Mouse (Mus musculus): ENCODE results near the gene Pias4.

The Pias4 gene

GRCm38 (mm10) chr10:81137252-81138130 is 30.2 kb downstream of the Pias4 start:
- DNase-seq: peak; percentile 98 to 100

- DNase-seq: peak; percentile 85 to 91
These were observed 31.0 kb downstream of the Pias4 start for GRCm38 (mm10) chr10:81136706-81137231.

DNA sequence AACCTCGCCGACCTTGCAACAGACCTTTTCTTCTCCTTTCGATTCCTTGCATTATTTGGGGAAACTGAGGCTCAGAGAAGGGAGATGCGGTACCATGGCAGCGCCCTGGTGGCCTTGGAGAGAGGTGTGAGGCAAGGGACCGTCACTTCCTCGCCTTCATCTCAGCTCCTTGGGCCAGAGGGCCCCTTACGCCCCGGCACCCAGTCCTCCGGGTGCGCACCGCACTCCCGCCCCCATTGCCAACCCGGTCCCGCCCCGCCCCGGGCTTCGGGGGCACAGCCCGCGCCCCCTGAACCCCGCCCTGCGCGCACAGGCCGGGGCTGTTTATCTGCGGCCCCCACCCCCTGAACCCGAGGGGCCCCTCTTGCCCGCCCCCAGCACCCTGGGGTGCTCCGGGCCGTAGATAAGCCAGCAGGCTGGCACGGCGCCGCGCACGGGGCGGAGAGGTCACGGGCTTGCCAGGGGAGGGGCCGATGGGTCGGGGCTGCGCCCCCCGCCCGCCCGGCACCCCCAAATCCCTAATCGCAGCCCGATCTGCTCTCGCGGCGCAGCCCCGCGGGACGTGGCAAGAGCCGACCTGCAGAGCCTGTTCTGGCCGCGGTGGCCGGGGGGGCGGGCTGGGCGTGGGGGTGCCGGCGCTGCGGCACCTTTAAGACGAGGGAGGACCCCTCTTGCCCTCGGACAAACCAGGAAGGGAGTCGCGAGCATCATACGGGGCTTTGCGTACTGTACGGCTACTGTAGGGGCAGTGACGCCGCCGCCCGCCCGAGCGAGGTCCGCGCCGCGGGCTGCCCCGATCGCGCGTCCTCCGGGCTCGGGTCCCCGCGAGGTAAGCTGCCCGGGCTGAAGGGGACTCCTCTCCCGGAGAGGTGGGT is 31.7 kb downstream of the Pias4 start:
- peak; percentile 65 to 76 for DNase-seq

DNA sequence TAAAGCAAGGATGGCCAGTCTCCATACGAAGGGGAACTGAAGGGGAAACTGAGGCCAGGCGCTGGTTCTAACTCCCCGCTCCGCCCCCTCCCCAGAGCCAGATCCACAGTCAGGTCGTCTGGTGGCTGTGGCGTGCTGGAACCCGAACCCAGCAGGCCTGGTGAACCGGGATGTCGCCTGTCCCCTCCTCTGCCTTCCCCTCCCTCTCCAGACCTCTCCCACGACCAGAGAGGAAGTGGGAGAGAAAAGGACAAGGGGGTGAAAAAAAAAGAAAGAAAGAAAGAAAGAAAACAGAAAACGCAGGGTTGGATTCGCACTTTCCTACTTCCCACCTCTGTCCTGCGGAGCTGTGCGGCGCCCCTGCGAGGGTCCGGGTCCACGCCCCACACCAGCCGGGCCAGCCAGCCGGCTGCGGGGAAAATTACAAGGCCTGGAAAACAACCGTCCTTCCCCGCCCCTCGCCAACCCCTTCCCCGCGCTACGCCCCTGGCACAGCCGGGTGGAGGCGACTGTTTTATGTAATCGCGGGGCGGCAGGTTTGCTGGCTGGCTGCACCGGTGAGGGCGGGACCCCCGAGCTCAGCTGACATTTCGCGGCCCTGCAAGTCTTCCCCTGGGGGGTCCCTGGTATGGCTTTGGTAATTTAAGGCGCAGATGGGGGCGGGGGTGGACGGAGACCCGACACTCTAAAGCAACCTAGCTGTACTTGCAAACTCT is 32.6 kb downstream of the Pias4 start, which contains the start of gene Zbtb7a:
Gene Zbtb7a, plus strand, starts transcription at position 255 of the 716 bp plus-strand sequence.
- DNase-seq: peak; percentile 40 to 60

DNA sequence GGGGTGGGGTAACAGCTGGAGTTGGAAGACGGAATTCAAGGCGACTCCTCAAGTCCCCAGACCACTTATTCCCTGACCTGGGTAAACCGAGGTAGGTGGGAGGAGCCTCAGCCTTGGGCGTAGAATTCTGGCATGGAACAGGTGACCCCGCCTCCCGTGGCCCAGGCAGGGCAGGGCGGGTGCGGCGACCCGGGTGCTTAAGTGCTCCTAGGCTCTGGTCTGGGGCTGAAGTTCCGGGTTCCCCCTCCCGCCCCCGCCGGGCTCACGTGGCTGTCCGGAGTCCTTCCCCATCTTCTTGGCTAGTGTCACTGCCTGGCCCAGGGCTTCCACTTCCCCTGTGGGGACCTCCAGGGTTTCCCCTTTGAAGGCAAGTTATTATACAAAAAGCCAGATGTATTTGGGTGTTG is 33.5 kb downstream of the Pias4 start:
- DNase-seq: peak; percentile 39 to 59

GRCm38 (mm10) chr10:81123500-81123899 is 44.2 kb downstream of the Pias4 start:
- no peak for DNase-seq

DNA sequence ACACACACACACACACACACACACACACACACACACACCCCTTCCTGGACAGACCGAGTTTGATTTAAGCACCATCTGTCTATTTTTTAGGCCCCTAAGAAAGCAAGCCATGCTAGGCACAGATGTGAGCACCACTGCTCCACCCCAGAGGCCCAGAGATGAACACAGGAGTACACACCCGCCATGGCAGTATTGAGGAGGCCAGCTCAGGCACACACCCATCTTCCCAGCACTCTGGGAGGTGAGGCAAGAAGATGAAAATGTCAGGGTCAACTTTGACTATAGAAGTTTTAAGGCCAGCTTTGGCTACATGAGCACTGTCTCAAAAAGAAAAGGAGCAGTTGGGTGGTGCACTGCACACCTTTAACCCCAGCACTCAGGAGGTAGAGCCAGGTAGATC is 44.8 kb downstream of the Pias4 start:
- no peak for DNase-seq

DNA sequence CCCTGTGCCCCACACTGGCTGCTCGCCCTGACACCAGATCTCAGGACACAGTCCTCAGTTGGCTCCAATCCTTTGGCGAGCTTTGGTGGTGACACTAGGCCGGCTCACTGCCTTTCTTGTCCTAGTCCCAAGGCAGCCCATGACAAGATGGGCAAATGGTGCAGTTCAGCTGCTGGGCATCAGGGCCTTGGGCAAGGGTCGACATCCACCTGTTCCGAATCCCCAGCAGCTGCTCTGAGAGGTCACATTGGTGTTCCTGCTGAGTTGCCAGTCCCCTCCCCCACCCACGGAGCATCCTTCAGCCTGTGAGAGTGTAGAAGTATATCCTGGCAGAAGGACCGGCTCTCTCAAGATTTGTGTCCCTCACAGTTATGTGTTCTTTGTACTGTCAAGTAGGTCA is 47.1 kb downstream of the Pias4 start:
- no peak for DNase-seq

DNA sequence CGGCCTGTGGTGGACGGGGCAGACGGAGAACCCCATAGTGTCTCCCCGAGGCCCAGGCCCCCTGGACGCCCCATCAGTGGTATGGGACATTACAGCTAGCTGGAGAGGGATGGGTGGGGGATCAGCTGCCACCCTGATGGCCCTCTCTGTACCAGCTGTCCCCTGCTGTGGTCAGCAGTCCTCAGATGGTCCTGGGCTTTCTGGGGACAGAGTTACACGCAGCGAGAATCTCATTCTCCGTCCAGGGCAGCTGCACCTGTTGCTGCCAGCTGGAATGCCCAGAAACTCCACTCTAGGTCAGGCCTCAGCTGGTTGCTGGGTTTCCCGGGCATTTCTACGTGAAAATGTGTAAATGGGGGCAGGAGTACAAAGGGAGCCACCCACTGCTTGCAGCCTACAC is 48.1 kb downstream of the Pias4 start:
- no peak for DNase-seq

GRCm38 (mm10) chr10:81112946-81113345 is 54.8 kb downstream of the Pias4 start:
- DNase-seq: no peak

- peak; percentile 86 to 88 for DNase-seq
These were observed 61.5 kb downstream of the Pias4 start for GRCm38 (mm10) chr10:81106113-81106721.

GRCm38 (mm10) chr10:81105565-81106112 is 62.1 kb downstream of the Pias4 start, which contains the start of gene Map2k2:
Gene Map2k2, plus strand, starts transcription at chr10:81105915.
- peak; percentile 98 to 99 for DNase-seq
